Mouse (Mus musculus): ENCODE data around the gene Olah. TPM values are rescaled to one million over a fixed set of nuclear protein-coding genes. Genes with fewer than 3 reads are reported as not detected.
A peak's percentile ranks its signal among the peaks of the same experiment; 100 is the strongest.

Olah gene
- polyA plus RNA-seq, 1 experiment from 2014 or later = not detected

- Histone ChIP-seq H3K9me3 (replicated peaks; ENCODE audit: control insufficient read depth, low read length) (no peaks in the 10 kb centered on the region), H3K27ac (ENCODE audit: low read depth, low read length) (no peak overlapping the region), H3K27me3 (replicated peaks; ENCODE audit: control insufficient read depth, insufficient read depth, low read length) (no peaks in the 10 kb centered on the region), H3K4me1 (ENCODE audit: control insufficient read depth, insufficient read depth, low read length) (no peaks in the 10 kb centered on the region), H3K36me3 (ENCODE audit: control insufficient read depth, insufficient read depth, low read length) (no peaks in the 10 kb centered on the region), H3K9ac (ENCODE audit: low read length) (no peak overlapping the region), H3K4me2 (ENCODE audit: low read length) (no peak overlapping the region), H3K4me3 (ENCODE audit: low read depth, low read length) (no peak overlapping the region)
- DNase-seq (ENCODE audit: low spot score) = no peak
- WGBS = 90% methylated on average over 3 of the region's 3 CpGs
- ATAC-seq = no peak
Observed at GRCm38 (mm10) chr2:3361067-3361466, 35.9 kb downstream of the Olah start.

- Histone ChIP-seq H3K4me2 (ENCODE audit: low read length) (no peak overlapping the region), H3K9ac (ENCODE audit: low read length) (no peak overlapping the region), H3K4me3 (ENCODE audit: low read depth, low read length) (no peak overlapping the region), H3K27me3 (replicated peaks; ENCODE audit: control insufficient read depth, insufficient read depth, low read length) (no peaks in the 10 kb centered on the region), H3K4me1 (ENCODE audit: control insufficient read depth, insufficient read depth, low read length) (no peaks in the 10 kb centered on the region), H3K36me3 (ENCODE audit: control insufficient read depth, insufficient read depth, low read length) (no peaks in the 10 kb centered on the region), H3K27ac (ENCODE audit: low read depth, low read length) (no peak overlapping the region), H3K9me3 (replicated peaks; ENCODE audit: control insufficient read depth, low read length) (no peaks in the 10 kb centered on the region)
- WGBS = 81% methylated on average over 3 of the region's 3 CpGs
- DNase-seq (ENCODE audit: low spot score) = no peak
- no peak for ATAC-seq
Observed at GRCm38 (mm10) chr2:3357887-3358286, 39.1 kb downstream of the Olah start.

GRCm38 (mm10) chr2:3356311-3356710, 40.7 kb downstream of the Olah start:
- Histone ChIP-seq H3K9ac (ENCODE audit: low read length) (no peak overlapping the region), H3K4me3 (ENCODE audit: low read depth, low read length) (no peak overlapping the region), H3K9me3 (replicated peaks; ENCODE audit: control insufficient read depth, low read length) (no peaks in the 10 kb centered on the region), H3K27ac (ENCODE audit: low read depth, low read length) (no peak overlapping the region), H3K4me1 (ENCODE audit: control insufficient read depth, insufficient read depth, low read length) (no peaks in the 10 kb centered on the region), H3K36me3 (ENCODE audit: control insufficient read depth, insufficient read depth, low read length) (no peaks in the 10 kb centered on the region), H3K4me2 (ENCODE audit: low read length) (no peak overlapping the region), H3K27me3 (replicated peaks; ENCODE audit: control insufficient read depth, insufficient read depth, low read length) (no peaks in the 10 kb centered on the region)
- DNase-seq (ENCODE audit: low spot score) (no peak), ATAC-seq (no peak)
- WGBS = 81% methylated on average over 3 of the region's 3 CpGs

GRCm38 (mm10) chr2:3355793-3356192, 41.2 kb downstream of the Olah start:
- H3K4me2 ChIP-seq (ENCODE audit: low read length) = no peak overlapping the region
- no peaks in the 10 kb centered on the region for H3K9me3 ChIP-seq (replicated peaks; ENCODE audit: control insufficient read depth, low read length)
- no peak overlapping the region for H3K27ac ChIP-seq (ENCODE audit: low read depth, low read length)
- ATAC-seq (no peak), DNase-seq (ENCODE audit: low spot score) (no peak)
- H3K9ac ChIP-seq (ENCODE audit: low read length) = no peak overlapping the region
- H3K4me3 ChIP-seq (ENCODE audit: low read depth, low read length) = no peak overlapping the region
- H3K36me3 ChIP-seq (ENCODE audit: control insufficient read depth, insufficient read depth, low read length) = no peaks in the 10 kb centered on the region
- H3K27me3 ChIP-seq (replicated peaks; ENCODE audit: control insufficient read depth, insufficient read depth, low read length) = no peaks in the 10 kb centered on the region
- 89% methylated on average over 8 of the region's 8 CpGs for WGBS
- no peaks in the 10 kb centered on the region for H3K4me1 ChIP-seq (ENCODE audit: control insufficient read depth, insufficient read depth, low read length)

- Histone ChIP-seq H3K36me3 (ENCODE audit: control insufficient read depth, insufficient read depth, low read length) (no peaks in the 10 kb centered on the region), H3K4me2 (ENCODE audit: low read length) (no peak overlapping the region), H3K4me1 (ENCODE audit: control insufficient read depth, insufficient read depth, low read length) (no peaks in the 10 kb centered on the region), H3K9me3 (replicated peaks; ENCODE audit: control insufficient read depth, low read length) (no peaks in the 10 kb centered on the region), H3K27ac (ENCODE audit: low read depth, low read length) (no peak overlapping the region), H3K27me3 (replicated peaks; ENCODE audit: control insufficient read depth, insufficient read depth, low read length) (no peaks in the 10 kb centered on the region), H3K9ac (ENCODE audit: low read length) (no peak overlapping the region), H3K4me3 (ENCODE audit: low read depth, low read length) (no peak overlapping the region)
- DNase-seq (ENCODE audit: low spot score) = no peak
- ATAC-seq = no peak
Observed at GRCm38 (mm10) chr2:3353160-3353559, 43.9 kb downstream of the Olah start.

GRCm38 (mm10) chr2:3348919-3349318, 48.1 kb downstream of the Olah start:
- Histone ChIP-seq H3K4me1 (ENCODE audit: control insufficient read depth, insufficient read depth, low read length) (no peaks in the 10 kb centered on the region), H3K36me3 (ENCODE audit: control insufficient read depth, insufficient read depth, low read length) (no peaks in the 10 kb centered on the region), H3K4me2 (ENCODE audit: low read length) (no peak overlapping the region), H3K9ac (ENCODE audit: low read length) (no peak overlapping the region), H3K27ac (ENCODE audit: low read depth, low read length) (no peak overlapping the region), H3K4me3 (ENCODE audit: low read depth, low read length) (no peak overlapping the region), H3K27me3 (replicated peaks; ENCODE audit: control insufficient read depth, insufficient read depth, low read length) (no peaks in the 10 kb centered on the region), H3K9me3 (replicated peaks; ENCODE audit: control insufficient read depth, low read length) (no peaks in the 10 kb centered on the region)
- WGBS = 21% methylated on average over 3 of the region's 3 CpGs
- DNase-seq (ENCODE audit: low spot score) (peak; percentile 63), ATAC-seq (no peak)

- no peak overlapping the region for H3K27ac ChIP-seq (ENCODE audit: low read depth, low read length)
- H3K9me3 ChIP-seq (replicated peaks; ENCODE audit: control insufficient read depth, low read length) = no peaks in the 10 kb centered on the region
- H3K4me3 ChIP-seq (ENCODE audit: low read depth, low read length) = no peak overlapping the region
- WGBS = 79% methylated on average over 4 of the region's 4 CpGs
- H3K36me3 ChIP-seq (ENCODE audit: control insufficient read depth, insufficient read depth, low read length) = no peaks in the 10 kb centered on the region
- no peaks in the 10 kb centered on the region for H3K4me1 ChIP-seq (ENCODE audit: control insufficient read depth, insufficient read depth, low read length)
- no peaks in the 10 kb centered on the region for H3K27me3 ChIP-seq (replicated peaks; ENCODE audit: control insufficient read depth, insufficient read depth, low read length)
- DNase-seq (ENCODE audit: low spot score) (no peak), ATAC-seq (no peak)
- no peak overlapping the region for H3K4me2 ChIP-seq (ENCODE audit: low read length)
- no peak overlapping the region for H3K9ac ChIP-seq (ENCODE audit: low read length)
Observed at GRCm38 (mm10) chr2:3348422-3348821, 48.6 kb downstream of the Olah start.

GRCm38 (mm10) chr2:3335611-3336301, 61.3 kb downstream of the Olah start, which contains the start of gene Acbd7:
Gene Acbd7 (plus strand): TSS chr2:3336168.
- Histone ChIP-seq H3K27me3 (replicated peaks; ENCODE audit: control insufficient read depth, insufficient read depth, low read length) (0 out of 2 replicates have a peak, but pooled peaks cover 3% of the 10 kb centered on the region), H3K36me3 (ENCODE audit: control insufficient read depth, insufficient read depth, low read length) (no peaks in the 10 kb centered on the region), H3K4me1 (ENCODE audit: control insufficient read depth, insufficient read depth, low read length) (peaks cover 13% of the 10 kb centered on the region), H3K4me2 (ENCODE audit: low read length) (peak within 1 kb of the TSS; percentile 57), H3K27ac (ENCODE audit: low read depth, low read length) (no peak within 1 kb of the TSS), H3K9ac (ENCODE audit: low read length) (peak within 1 kb of the TSS; percentile 42), H3K9me3 (replicated peaks; ENCODE audit: control insufficient read depth, low read length) (no peaks in the 10 kb centered on the region), H3K4me3 (ENCODE audit: low read depth, low read length) (peak within 1 kb of the TSS; percentile 17)
- WGBS = 3% methylated on average over 20 of the region's 20 CpGs
- ATAC-seq (no peak; the same call in 1 of the 2 replicates), DNase-seq (ENCODE audit: low spot score) (peak; percentile 78)

- no peak overlapping the region for H3K4me3 ChIP-seq (ENCODE audit: low read depth, low read length)
- no peak overlapping the region for H3K9ac ChIP-seq (ENCODE audit: low read length)
- WGBS = 91% methylated on average over 12 of the region's 12 CpGs
- H3K4me1 ChIP-seq (ENCODE audit: control insufficient read depth, insufficient read depth, low read length) = peaks cover 13% of the 10 kb centered on the region
- DNase-seq (ENCODE audit: low spot score) = no peak
- H3K36me3 ChIP-seq (ENCODE audit: control insufficient read depth, insufficient read depth, low read length) = peaks cover 5% of the 10 kb centered on the region; the same call in 1 of the 2 replicates
- H3K4me2 ChIP-seq (ENCODE audit: low read length) = no peak overlapping the region
- ATAC-seq = no peak
- H3K9me3 ChIP-seq (replicated peaks; ENCODE audit: control insufficient read depth, low read length) = no peaks in the 10 kb centered on the region
- 0 out of 2 replicates have a peak, but pooled peaks cover 3% of the 10 kb centered on the region for H3K27me3 ChIP-seq (replicated peaks; ENCODE audit: control insufficient read depth, insufficient read depth, low read length)
- H3K27ac ChIP-seq (ENCODE audit: low read depth, low read length) = no peak overlapping the region
Observed at GRCm38 (mm10) chr2:3333761-3334160, 63.2 kb downstream of the Olah start.
